In genomic region chr11:6161549-6161948, GRCm38 (mm10) we compare ENCODE assay signal across 21 mouse cellular contexts. TPM values are rescaled to one million over a fixed set of nuclear protein-coding genes. Genes with fewer than 3 reads are reported as not detected.
DNase-seq lines count a peak whose midpoint lies in the region; TF ChIP-seq lines count a peak whose summit lies in the region.
"Had no signal": no experiment of that assay in that cellular context is flagged by ENCODE, and none has a peak within 500 bp of the region (broad histone marks: within the 10 kb centered on the region; RNA-seq: fewer than 3 reads in every experiment).

No protein-coding gene starts in this region.

- TF ChIP-seq CTCF in layer of hippocampus, adult 2 months (conservative IDR thresholded peaks at IDR 0.05): no peak

- peak; percentile 76 for DNase-seq in cerebellum, adult 9-10 months
- no peak for DNase-seq in cerebellum, adult 8-10 months
- DNase-seq in layer of hippocampus, adult 2 months (ENCODE audit: low spot score in 2 of 2): no peak
- no peak for DNase-seq in layer of hippocampus, adult 8-10 months (ENCODE audit: low spot score in 2 of 2)
- DNase-seq in brain, adult 2 months (ENCODE audit: low read depth, low spot score): peak; percentile 85
- DNase-seq in kidney, postnatal 14 days: no peak
- DNase-seq: adrenal gland, adult 2 months; adrenal gland, postnatal 14 days; cerebellum, postnatal 10 days; gastrocnemius, postnatal 10 days; gastrocnemius, postnatal 36 days; heart, adult 2 months; heart, postnatal 14 days; heart, postnatal 4 days had no signal

- H3K4me3 ChIP-seq in layer of hippocampus, adult 2 months: no peak overlapping the region
- H3K4me3 ChIP-seq: embryonic facial prominence, embryonic 12.5 days; embryonic facial prominence, embryonic 15.5 days; heart, adult 2 months; heart, embryonic 10.5 days; heart, embryonic 13.5 days had no signal

- H3K27ac ChIP-seq in layer of hippocampus, adult 2 months: peak overlapping the region; percentile 86
- H3K27ac ChIP-seq: embryonic facial prominence, embryonic 12.5 days; embryonic facial prominence, embryonic 15.5 days; heart, adult 2 months; heart, embryonic 10.5 days; heart, embryonic 13.5 days; hindbrain, embryonic 14.5 days; hindbrain, postnatal 0 days had no signal

RNA-seq across cellular contexts. Expression of gene A730071L15Rik, which starts 38.3 kb away (rescaled TPM):
- total RNA-seq in layer of hippocampus, adult 2 months (2021): under 1 TPM in 1 of 2 experiments, not detected in 1; 0.31 TPM
- total RNA-seq in layer of hippocampus, adult 8-10 months (2022): under 1 TPM; 0.27 to 0.39 (median 0.29) TPM
- total RNA-seq: adrenal gland, postnatal 14 days; gastrocnemius, postnatal 10 days; granulocyte monocyte progenitor cell, adult 5-6 weeks; heart, adult 2 months; heart, postnatal 14 days; hindbrain, postnatal 0 days had no signal

RNA-seq across cellular contexts. Expression of gene Nudcd3, which starts 38.7 kb away (rescaled TPM):
- total RNA-seq in layer of hippocampus, adult 2 months (2021): 100 to 1,000 TPM; 117 to 118 TPM
- total RNA-seq in layer of hippocampus, adult 8-10 months (2022): 100 to 1,000 TPM; 124 to 133 (median 129) TPM

Comparison
In these comparisons a context has a peak if more than half of its experiments do, and no peak if none do; other contexts are left out.
1. DNase-seq: peak in cerebellum, adult 9-10 months (single experiment) and brain, adult 2 months (single experiment); none in cerebellum, adult 8-10 months (single experiment), layer of hippocampus, adult 2 months (0 of 2), layer of hippocampus, adult 8-10 months (0 of 2) and kidney, postnatal 14 days (single experiment).